Mouse (Mus musculus): Measurements from ENCODE around the gene Hecw2.

DNA sequence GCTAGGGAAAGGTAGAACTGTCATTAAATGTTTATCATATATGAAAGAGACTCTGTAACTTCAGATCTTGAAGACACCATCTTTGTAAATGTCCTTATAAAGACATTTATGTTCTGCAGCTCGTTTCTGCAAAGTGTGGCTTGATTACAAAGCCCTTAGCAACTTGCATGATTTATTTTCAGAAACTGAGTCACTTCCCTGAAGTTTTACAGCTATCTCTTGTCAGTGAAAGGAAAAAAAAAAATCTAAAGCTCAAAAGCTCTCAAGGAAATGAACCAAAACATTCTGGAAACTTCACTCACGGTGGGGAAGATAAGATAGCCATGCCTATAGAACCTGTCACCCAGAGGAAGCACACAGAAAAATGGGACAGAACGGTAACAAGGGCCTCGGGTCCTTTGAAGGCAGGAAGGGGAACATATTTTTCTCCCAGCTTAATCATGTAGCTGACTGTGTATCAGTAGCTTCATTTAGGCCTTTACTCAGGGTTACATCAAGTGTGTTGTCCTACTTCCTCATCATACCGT, 189.0 kb downstream of the Hecw2 start:
- TF ChIP-seq CTCF (conservative IDR thresholded peaks at IDR 0.05; ENCODE audit: insufficient read depth, insufficient read length, low read depth, low read length), result no peak
- no peak for TF ChIP-seq POLR2A (IDR thresholded peaks at IDR 0.05; ENCODE audit: low read depth, low read length)

Data from kidney, adult 2 months (tissue).